Mouse (Mus musculus) brain, embryonic 14.5 days (tissue): ENCODE results near the gene 5330417C22Rik. TPM values are rescaled to one million over a fixed set of nuclear protein-coding genes. Genes with fewer than 3 reads are reported as not detected.

Experiments
- DNase-seq: peaks from one replicate; pipeline ENCODE4 v3.0.0-alpha.2; 2011; ENCODE audit warnings: low read depth
- CTCF ChIP-seq: fragments of 200-500 bp; IDR thresholded peaks from 2 replicates; pipeline ENCODE4 v1.5.1; 2012; ENCODE audit warnings: inconsistent platforms, mild to moderate bottlenecking, moderate library complexity, borderline replicate concordance; ENCODE audit not compliant: insufficient read depth, insufficient read length; ENCODE audit errors: extremely low read depth
- POLR2A ChIP-seq: fragments of 200-500 bp; IDR thresholded peaks from 2 replicates; pipeline ENCODE4 v1.6.1; 2012; ENCODE audit warnings: mild to moderate bottlenecking, inconsistent platforms, borderline replicate concordance; ENCODE audit not compliant: poor library complexity, insufficient read depth, insufficient read length, severe bottlenecking; ENCODE audit errors: extremely low read depth
- polyA plus RNA-seq: library from polyadenylated mRNA; depleted of rRNA; stranded (reverse); fragments of >200 nt; gene quantifications from 2 replicates; pipeline ENCODE4 v1.2.3, GENCODE M21; 2012; rRNA removed

The 5330417C22Rik gene
- polyA plus RNA-seq, 1 experiment = 9.2 TPM

- peak; percentile 98 for DNase-seq
- peak; percentile 84 for TF ChIP-seq POLR2A
- no peak for TF ChIP-seq CTCF
Measured at GRCm38 (mm10) chr3:108415831-108416223, 120.5 kb downstream of the 5330417C22Rik start.

- TF ChIP-seq CTCF (no peak), POLR2A (no peak)
- DNase-seq = peak; percentile 68
Measured at GRCm38 (mm10) chr3:108414857-108415830, 121.2 kb downstream of the 5330417C22Rik start, which contains the start of gene Celsr2. Gene Celsr2 (minus strand): TSS chr3:108415552.

GRCm38 (mm10) chr3:108413634-108414360, 122.5 kb downstream of the 5330417C22Rik start:
- no peak for TF ChIP-seq POLR2A
- TF ChIP-seq CTCF = no peak
- no peak for DNase-seq

GRCm38 (mm10) chr3:108411754-108412121, 124.6 kb downstream of the 5330417C22Rik start:
- peak; percentile 96 for DNase-seq
- no peak for TF ChIP-seq CTCF
- TF ChIP-seq POLR2A = no peak

GRCm38 (mm10) chr3:108411026-108411753, 125.1 kb downstream of the 5330417C22Rik start:
- DNase-seq = peak; percentile 58
- TF ChIP-seq CTCF (no peak), POLR2A (no peak)

GRCm38 (mm10) chr3:108410359-108410714, 126.0 kb downstream of the 5330417C22Rik start:
- TF ChIP-seq CTCF (no peak), POLR2A (peak; percentile 7; the same call in 1 of the 2 replicates)
- DNase-seq = no peak

- peak; percentile 80 for DNase-seq
- TF ChIP-seq CTCF = no peak
- TF ChIP-seq POLR2A = no peak
Measured at GRCm38 (mm10) chr3:108409656-108410358, 126.5 kb downstream of the 5330417C22Rik start.

GRCm38 (mm10) chr3:108408517-108409008, 127.8 kb downstream of the 5330417C22Rik start:
- TF ChIP-seq POLR2A = no peak
- TF ChIP-seq CTCF = no peak
- no peak for DNase-seq

- TF ChIP-seq CTCF = no peak
- no peak for TF ChIP-seq POLR2A
- peak; percentile 61 for DNase-seq
Measured at GRCm38 (mm10) chr3:108406306-108406885, 129.9 kb downstream of the 5330417C22Rik start.

Other genes with a start within 250 kb of the 5330417C22Rik start
- gene Mybphl, start 171.6 kb downstream of the 5330417C22Rik start, polyA plus RNA-seq = 0.10 and 0.12 TPM in 2 replicates
- 27.1 and 71.0 TPM in 2 replicates for gene Psrc1, start 152.7 kb downstream of the 5330417C22Rik start, polyA plus RNA-seq
- gene Celsr2, start 121.0 kb downstream of the 5330417C22Rik start, polyA plus RNA-seq = 64.9 and 101 TPM in 2 replicates
- 120 and 161 TPM in 2 replicates for gene Sars, start 91.3 kb downstream of the 5330417C22Rik start, polyA plus RNA-seq
- gene 1700013F07Rik, start 2.4 kb downstream of the 5330417C22Rik start, polyA plus RNA-seq = 2.1 and 2.4 TPM in 2 replicates
- gene Tmem167b, start 25.9 kb upstream of the 5330417C22Rik start, polyA plus RNA-seq = 9.1 and 18.1 TPM in 2 replicates
- 24.0 and 28.0 TPM in 2 replicates for gene Taf13, start 35.2 kb upstream of the 5330417C22Rik start, polyA plus RNA-seq
- gene Wdr47, start 54.7 kb upstream of the 5330417C22Rik start, polyA plus RNA-seq = 91.4 and 92.7 TPM in 2 replicates
- 41.4 and 55.8 TPM in 2 replicates for gene Clcc1, start 117.4 kb upstream of the 5330417C22Rik start, polyA plus RNA-seq
- gene Gpsm2, start 185.8 kb upstream of the 5330417C22Rik start, polyA plus RNA-seq = 14.5 and 14.7 TPM in 2 replicates
- gene Aknad1, start 203.1 kb upstream of the 5330417C22Rik start, polyA plus RNA-seq = 0.03 and 0.05 TPM in 2 replicates